Mouse (Mus musculus) liver, adult 2 months (tissue): Measurements from ENCODE around the gene Foxf1. TPM values are rescaled to one million over a fixed set of nuclear protein-coding genes. Genes with fewer than 3 reads are reported as not detected.

Source experiments
- DNase-seq: peaks from one replicate; pipeline ENCODE4 v3.0.0-alpha.2; 2011; ENCODE audit warnings: low read depth, low spot score; ENCODE audit errors: extremely low read depth
- H3K27ac ChIP-seq: fragments of 200-500 bp; replicated peaks from 2 replicates; pipeline ENCODE4 v1.5.1; 2012; ENCODE audit warnings: low read depth, mild to moderate bottlenecking, control low read depth, inconsistent platforms, low read length; ENCODE audit not compliant: insufficient read depth
- H3K27me3 ChIP-seq: fragments of 200-500 bp; 2 replicates; pipeline ENCODE4 v1.6.1; 2012; ENCODE audit warnings: mild to moderate bottlenecking, moderate library complexity, low read length, inconsistent platforms; ENCODE audit not compliant: control insufficient read depth, insufficient read depth
- H3K36me3 ChIP-seq: fragments of 200-500 bp; 2 replicates; pipeline ENCODE4 v1.6.1; 2012; ENCODE audit warnings: low read length, inconsistent platforms; ENCODE audit not compliant: control insufficient read depth, insufficient read depth
- H3K4me1 ChIP-seq: fragments of 200-500 bp; 2 replicates; pipeline ENCODE4 v1.6.1; 2011; ENCODE audit warnings: low read length; ENCODE audit not compliant: control insufficient read depth, insufficient read depth
- H3K4me3 ChIP-seq: fragments of 200-500 bp; 2 replicates; pipeline ENCODE4 v1.5.1; 2011; ENCODE audit warnings: low read depth, mild to moderate bottlenecking, control low read depth, low read length, moderate library complexity; ENCODE audit not compliant: insufficient read depth
- H3K79me2 ChIP-seq: fragments of 200-500 bp; 2 replicates; pipeline ENCODE4 v1.6.1; 2012; ENCODE audit warnings: inconsistent platforms, mild to moderate bottlenecking, low read length, moderate library complexity; ENCODE audit not compliant: control insufficient read depth, insufficient read depth
- H3K9ac ChIP-seq: fragments of 200-500 bp; 2 replicates; pipeline ENCODE4 v1.6.1; 2012; ENCODE audit warnings: low read depth, mild to moderate bottlenecking, control low read depth, inconsistent platforms, low read length
- CTCF ChIP-seq: fragments of 200-500 bp; IDR thresholded peaks from 2 replicates; pipeline ENCODE4 v1.5.1; 2011; ENCODE audit warnings: low read depth, low read length, control low read depth
- POLR2A ChIP-seq: fragments of 200-500 bp; IDR thresholded peaks from 2 replicates; pipeline ENCODE4 v1.6.1; 2011; ENCODE audit warnings: low read length, control low read depth; ENCODE audit not compliant: insufficient read depth; ENCODE audit errors: extremely low read depth
- whole genome bisulfite sequencing: fragments of 180-500 bp; shearing (Covaris S2); methylation state at CpG from one replicate; pipeline ENCODE4 v1.1.7; 2018; 5-methylcytosine and 5-hydroxymethylcytosine counted together
- polyA plus RNA-seq: library from polyadenylated mRNA; depleted of rRNA; stranded (reverse); fragments of >200 nt; gene quantifications from 2 replicates; pipeline ENCODE4 v1.2.3, GENCODE M21; 2012
- total RNA-seq: library from RNA; depleted of rRNA; stranded (reverse); fragments of >200 nt; gene quantifications from 2 replicates; pipeline ENCODE4 v1.2.3, GENCODE M21; 2014

Gene Foxf1
- total and polyA plus RNA-seq, 2 experiments, result 1.4 to 3.1 TPM

DNA sequence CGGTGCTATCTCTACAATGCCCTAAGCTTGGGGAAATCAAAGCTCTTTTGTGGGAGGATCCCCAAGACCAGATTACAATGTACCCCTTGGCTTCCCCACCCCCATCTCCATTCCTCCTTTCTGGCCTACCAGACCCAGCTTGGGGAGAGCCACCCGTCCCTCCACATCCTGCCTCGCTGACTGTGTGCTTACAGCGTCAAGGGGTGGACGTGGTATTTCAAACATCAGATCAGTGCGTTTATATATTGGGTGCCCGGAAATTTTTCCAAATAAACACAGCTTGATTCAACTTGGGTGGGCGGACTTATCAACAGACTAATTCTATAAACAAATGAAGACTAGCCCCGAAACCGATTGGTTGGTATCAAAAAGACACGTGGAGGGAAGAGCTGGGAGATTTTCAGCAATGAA is 43.1 kb downstream of the Foxf1 start:
- no peak overlapping the region for H3K9ac ChIP-seq
- no peak overlapping the region for H3K27ac ChIP-seq
- H3K36me3 ChIP-seq, result no peaks in the 10 kb centered on the region
- no peaks in the 10 kb centered on the region for H3K79me2 ChIP-seq
- TF ChIP-seq CTCF (no peak), POLR2A (no peak)
- no peak overlapping the region for H3K4me3 ChIP-seq
- DNase-seq, result no peak
- 7% methylated on average over 11 of the region's 11 CpGs for whole genome bisulfite sequencing
- H3K4me1 ChIP-seq, result no peaks in the 10 kb centered on the region
- H3K27me3 ChIP-seq, result peaks cover 27% of the 10 kb centered on the region

DNA sequence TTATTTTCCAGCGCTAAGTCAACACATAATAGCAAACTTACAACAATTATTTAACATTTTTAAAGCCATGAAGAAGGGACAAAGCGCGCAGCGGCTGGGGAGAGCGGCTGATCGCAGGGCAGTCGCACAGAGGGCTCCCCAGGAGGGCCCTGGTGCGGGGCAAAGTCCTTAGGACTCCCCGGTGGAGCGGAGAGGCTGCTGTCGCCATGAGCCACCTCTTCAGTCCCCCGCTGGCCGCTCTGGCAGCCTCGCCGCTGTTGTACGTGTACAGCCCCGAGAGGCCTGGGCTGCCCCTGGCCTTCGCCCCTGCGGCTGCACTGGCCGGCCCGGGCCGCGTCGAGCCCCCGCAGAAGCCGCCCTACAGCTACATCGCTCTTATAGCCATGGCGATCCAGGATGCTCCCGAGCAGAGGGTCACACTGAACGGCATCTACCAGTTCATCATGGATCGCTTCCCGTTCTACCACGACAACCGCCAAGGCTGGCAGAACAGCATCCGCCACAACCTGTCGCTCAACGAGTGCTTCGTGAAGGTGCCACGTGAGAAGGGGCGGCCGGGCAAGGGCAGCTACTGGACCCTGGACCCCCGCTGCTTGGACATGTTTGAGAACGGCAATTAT is 43.7 kb downstream of the Foxf1 start, which contains the start of gene Foxl1:
TSS of gene Foxl1 (plus strand) at position 185 of the 620 bp plus-strand sequence.
- no peak for DNase-seq
- H3K36me3 ChIP-seq, result no peaks in the 10 kb centered on the region
- H3K79me2 ChIP-seq, result no peaks in the 10 kb centered on the region
- peaks cover 26% of the 10 kb centered on the region for H3K27me3 ChIP-seq
- no peak within 1 kb of the TSS for H3K4me3 ChIP-seq
- no peaks in the 10 kb centered on the region for H3K4me1 ChIP-seq
- no peak within 1 kb of the TSS for H3K9ac ChIP-seq
- WGBS, result 4% methylated on average over 43 of the region's 43 CpGs
- no peak within 1 kb of the TSS for H3K27ac ChIP-seq
- no peak for TF ChIP-seq CTCF
- no peak for TF ChIP-seq POLR2A

GRCm38 (mm10) chr8:121128531-121129264 is 44.5 kb downstream of the Foxf1 start:
- H3K9ac ChIP-seq, result no peak overlapping the region
- no peak overlapping the region for H3K4me3 ChIP-seq
- no peak for DNase-seq
- no peak for TF ChIP-seq POLR2A
- no peak for TF ChIP-seq CTCF
- H3K27ac ChIP-seq, result no peak overlapping the region
- H3K79me2 ChIP-seq, result no peaks in the 10 kb centered on the region
- no peaks in the 10 kb centered on the region for H3K4me1 ChIP-seq
- 7% methylated on average over 54 of the region's 55 CpGs for WGBS
- no peaks in the 10 kb centered on the region for H3K36me3 ChIP-seq
- peaks cover 23% of the 10 kb centered on the region for H3K27me3 ChIP-seq

GRCm38 (mm10) chr8:121129265-121129940 is 45.2 kb downstream of the Foxf1 start:
- H3K9ac ChIP-seq, result no peak overlapping the region
- WGBS, result 28% methylated on average over 16 of the region's 16 CpGs
- TF ChIP-seq POLR2A (no peak), CTCF (no peak)

GRCm38 (mm10) chr8:121130522-121130921 is 46.3 kb downstream of the Foxf1 start:
- WGBS, result 34% methylated on average over 5 of the region's 5 CpGs
- Histone ChIP-seq H3K4me1 (no peaks in the 10 kb centered on the region), H3K79me2 (no peaks in the 10 kb centered on the region), H3K36me3 (no peaks in the 10 kb centered on the region), H3K27ac (no peak overlapping the region), H3K9ac (no peak overlapping the region), H3K27me3 (peaks cover 19% of the 10 kb centered on the region), H3K4me3 (no peak overlapping the region)
- TF ChIP-seq CTCF (peak; percentile 48), POLR2A (no peak)
- no peak for DNase-seq

More at GRCm38 (mm10) chr8:121129265-121129940, 45.2 kb downstream of the Foxf1 start:
- no peaks in the 10 kb centered on the region for H3K79me2 ChIP-seq
- no peak overlapping the region for H3K4me3 ChIP-seq
- DNase-seq, result no peak
- no peaks in the 10 kb centered on the region for H3K4me1 ChIP-seq
- H3K36me3 ChIP-seq, result no peaks in the 10 kb centered on the region
- peaks cover 23% of the 10 kb centered on the region for H3K27me3 ChIP-seq
- no peak overlapping the region for H3K27ac ChIP-seq
